Mouse (Mus musculus) lung, postnatal 0 days (tissue): ENCODE measurements at regions not wholly inside any gene's neighbourhood (a gene's known extent, or its start where the extent isn't known, plus 50 kb on each side); places are given as distances from the start of the nearest gene placed in this dataset.
A peak's percentile ranks its signal among the peaks of the same experiment; 100 is the strongest.

Experiments
- ATAC-seq: fragments of 200-750 bp; cut with Nextera tagmentation; 2 replicates; pipeline ENCODE4 v1.8.0; 2017; ENCODE audit warnings: moderate library complexity
- DNase-seq: peaks from one replicate; pipeline ENCODE4 v3.0.0-alpha.2; 2016; ENCODE audit warnings: low spot score
- H3K27ac ChIP-seq: fragments of 300-500 bp; sonication (generic); 2 replicates; pipeline ENCODE4 v1.5.1; 2014; ENCODE audit warnings: antibody characterized with exemption, mild to moderate bottlenecking, low read length, mixed read lengths
- H3K27me3 ChIP-seq: fragments of 300-500 bp; sonication (generic); replicated peaks from 2 replicates; pipeline ENCODE4 v1.6.1; 2014; ENCODE audit warnings: low read length, mixed read lengths; ENCODE audit not compliant: insufficient read depth
- H3K36me3 ChIP-seq: fragments of 300-500 bp; sonication (generic); 2 replicates; pipeline ENCODE4 v1.6.1; 2014; ENCODE audit warnings: low read length, mixed read lengths; ENCODE audit not compliant: insufficient read depth
- H3K4me1 ChIP-seq: fragments of 300-500 bp; sonication (generic); 2 replicates; pipeline ENCODE4 v1.6.1; 2014; ENCODE audit warnings: antibody characterized with exemption, low read depth, low read length, mixed read lengths; ENCODE audit not compliant: insufficient read depth
- H3K4me2 ChIP-seq: fragments of 300-500 bp; sonication (generic); replicated peaks from 2 replicates; pipeline ENCODE4 v1.6.1; 2014; ENCODE audit warnings: low read depth, mild to moderate bottlenecking, low read length, moderate library complexity, mixed read lengths
- H3K4me3 ChIP-seq: fragments of 300-500 bp; sonication (generic); 2 replicates; pipeline ENCODE4 v1.5.1; 2014; ENCODE audit warnings: low read depth, low read length
- H3K9ac ChIP-seq: fragments of 300-500 bp; sonication (generic); replicated peaks from 2 replicates; pipeline ENCODE4 v1.6.1; 2014; ENCODE audit warnings: low read depth, mild to moderate bottlenecking
- H3K9me3 ChIP-seq: fragments of 300-500 bp; sonication (generic); 2 replicates; pipeline ENCODE4 v1.6.1; 2016; ENCODE audit warnings: low read length, mixed read lengths
- CTCF ChIP-seq: IDR thresholded peaks from 2 replicates; pipeline ENCODE4 v1.5.1; 2016; ENCODE audit warnings: antibody characterized with exemption, mild to moderate bottlenecking
- EP300 ChIP-seq: IDR thresholded peaks from 2 replicates; pipeline ENCODE4 v1.6.1; 2016; ENCODE audit warnings: antibody characterized with exemption, mild to moderate bottlenecking, control low read depth
- WGBS: fragments of 180-500 bp; shearing (Covaris S2); extraction: QIAGEN DNeasy Blood & Tissue Kit; methylation state at CpG from one replicate; pipeline ENCODE4 v1.1.7; 2014; 5-methylcytosine and 5-hydroxymethylcytosine counted together

DNA sequence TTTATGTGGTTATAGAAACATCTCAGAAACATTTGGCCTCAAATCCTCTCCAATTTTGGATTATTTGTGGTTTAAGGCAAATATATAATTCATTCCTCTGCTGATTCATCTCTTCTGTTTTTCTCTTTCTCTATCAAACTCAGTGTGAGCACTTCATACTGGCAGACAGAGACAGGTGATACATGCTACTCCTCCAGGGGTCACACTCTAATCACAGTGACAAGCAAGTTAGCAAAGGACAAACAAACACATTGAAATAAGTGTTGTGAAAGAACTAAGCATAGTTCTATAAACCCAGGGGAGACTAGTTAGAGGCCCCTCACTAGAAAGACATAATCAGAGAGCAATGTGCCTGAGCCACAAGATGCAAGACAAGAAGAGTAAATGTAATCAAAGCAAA is 101.3 kb upstream of the Klf6 start:
- no peaks in the 10 kb centered on the region for H3K36me3 ChIP-seq
- no peak overlapping the region for H3K4me2 ChIP-seq
- no peak for DNase-seq
- H3K27ac ChIP-seq = no peak overlapping the region
- H3K27me3 ChIP-seq = no peaks in the 10 kb centered on the region
- TF ChIP-seq CTCF = no peak
- no peak for TF ChIP-seq EP300
- no peak overlapping the region for H3K4me3 ChIP-seq
- H3K9ac ChIP-seq = no peak overlapping the region
- no peaks in the 10 kb centered on the region for H3K4me1 ChIP-seq
- ATAC-seq = no peak
- H3K9me3 ChIP-seq = no peaks in the 10 kb centered on the region

DNA sequence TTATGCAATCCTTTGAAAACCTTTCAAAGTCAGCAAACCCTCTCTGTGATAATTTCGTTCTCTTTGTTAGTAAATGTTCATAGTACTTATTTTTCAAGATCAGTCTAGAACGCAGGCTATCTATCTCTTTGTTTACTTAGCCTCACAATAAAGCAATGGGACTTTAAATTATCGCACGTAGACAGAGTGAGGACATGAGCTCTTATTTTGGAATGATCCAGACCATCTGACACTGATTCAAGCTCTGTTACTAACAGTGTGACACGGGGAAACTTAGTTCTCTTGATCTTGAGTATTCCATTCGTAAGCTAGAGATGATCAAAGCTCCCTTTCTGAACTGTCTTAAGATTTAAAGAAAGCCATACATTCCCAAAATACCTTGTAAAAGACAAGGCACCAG is 94.9 kb upstream of the Klf6 start:
- DNase-seq (no peak), ATAC-seq (no peak)
- no peaks in the 10 kb centered on the region for H3K36me3 ChIP-seq
- H3K4me1 ChIP-seq = peaks cover 9% of the 10 kb centered on the region; the same call in 1 of the 2 replicates
- 51% methylated on average over 6 of the region's 6 CpGs for WGBS
- H3K4me3 ChIP-seq = no peak overlapping the region
- 0 out of 2 replicates have a peak overlapping the region, but pooled peaks have one; percentile 14 for H3K27ac ChIP-seq
- H3K27me3 ChIP-seq = no peaks in the 10 kb centered on the region
- no peak for TF ChIP-seq CTCF
- TF ChIP-seq EP300 = no peak
- H3K9ac ChIP-seq = no peak overlapping the region
- H3K9me3 ChIP-seq = no peaks in the 10 kb centered on the region
- H3K4me2 ChIP-seq = no peak overlapping the region

DNA sequence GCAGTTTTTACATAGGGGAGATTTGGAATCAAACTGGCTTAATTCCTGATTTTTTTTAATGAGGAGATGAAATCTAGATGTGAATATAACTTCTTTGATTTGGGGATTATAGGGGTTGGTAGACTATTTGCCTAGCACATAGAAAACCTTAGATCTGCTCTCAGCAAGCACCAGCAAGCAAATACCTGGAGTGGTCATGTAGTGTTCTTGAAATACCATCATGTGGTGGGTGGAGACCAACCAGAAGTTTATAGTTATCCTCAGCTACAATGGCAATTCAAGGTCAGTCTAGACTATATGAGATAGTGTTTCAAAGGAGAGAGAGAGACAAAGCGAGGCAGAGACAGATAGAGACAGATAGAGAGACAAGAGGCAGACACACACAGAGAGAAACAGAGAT is 94.1 kb upstream of the Klf6 start:
- DNase-seq (peak; percentile 44), ATAC-seq (peak; percentile 63)
- Histone ChIP-seq H3K27ac (0 out of 2 replicates have a peak overlapping the region, but pooled peaks have one; percentile 14), H3K36me3 (no peaks in the 10 kb centered on the region), H3K4me1 (peaks cover 9% of the 10 kb centered on the region; the same call in 1 of the 2 replicates), H3K4me2 (no peak overlapping the region), H3K9ac (no peak overlapping the region), H3K27me3 (no peaks in the 10 kb centered on the region), H3K9me3 (no peaks in the 10 kb centered on the region), H3K4me3 (no peak overlapping the region)
- TF ChIP-seq EP300 (peak; percentile 80), CTCF (no peak)
- 69% methylated on average over 1 of the region's 1 CpGs for WGBS

DNA sequence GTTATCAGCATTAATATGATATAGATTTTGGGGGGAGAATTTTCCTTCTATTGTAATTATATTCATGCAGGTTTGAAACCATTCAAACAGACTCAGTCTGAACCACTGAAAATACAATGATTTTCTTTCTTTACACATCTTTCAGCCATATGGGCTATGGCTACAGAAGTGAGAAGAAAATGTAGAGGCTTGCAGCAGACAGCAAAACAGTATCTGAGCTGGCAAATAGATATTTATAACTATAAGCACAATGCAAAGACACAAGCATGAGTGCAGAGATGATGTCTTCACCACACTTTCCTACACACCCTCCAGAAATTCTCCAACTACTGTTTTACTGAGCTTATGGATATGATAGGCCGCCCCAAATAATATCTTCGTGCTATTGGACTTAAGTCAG is 92.6 kb upstream of the Klf6 start:
- ATAC-seq (no peak), DNase-seq (no peak)
- no peaks in the 10 kb centered on the region for H3K36me3 ChIP-seq
- peak overlapping the region; percentile 69 for H3K27ac ChIP-seq
- no peak overlapping the region for H3K4me3 ChIP-seq
- H3K27me3 ChIP-seq = no peaks in the 10 kb centered on the region
- 86% methylated on average over 2 of the region's 2 CpGs for WGBS
- peaks cover 9% of the 10 kb centered on the region; the same call in 1 of the 2 replicates for H3K4me1 ChIP-seq
- TF ChIP-seq EP300 (no peak), CTCF (no peak)
- H3K4me2 ChIP-seq = no peak overlapping the region
- no peaks in the 10 kb centered on the region for H3K9me3 ChIP-seq
- H3K9ac ChIP-seq = no peak overlapping the region

DNA sequence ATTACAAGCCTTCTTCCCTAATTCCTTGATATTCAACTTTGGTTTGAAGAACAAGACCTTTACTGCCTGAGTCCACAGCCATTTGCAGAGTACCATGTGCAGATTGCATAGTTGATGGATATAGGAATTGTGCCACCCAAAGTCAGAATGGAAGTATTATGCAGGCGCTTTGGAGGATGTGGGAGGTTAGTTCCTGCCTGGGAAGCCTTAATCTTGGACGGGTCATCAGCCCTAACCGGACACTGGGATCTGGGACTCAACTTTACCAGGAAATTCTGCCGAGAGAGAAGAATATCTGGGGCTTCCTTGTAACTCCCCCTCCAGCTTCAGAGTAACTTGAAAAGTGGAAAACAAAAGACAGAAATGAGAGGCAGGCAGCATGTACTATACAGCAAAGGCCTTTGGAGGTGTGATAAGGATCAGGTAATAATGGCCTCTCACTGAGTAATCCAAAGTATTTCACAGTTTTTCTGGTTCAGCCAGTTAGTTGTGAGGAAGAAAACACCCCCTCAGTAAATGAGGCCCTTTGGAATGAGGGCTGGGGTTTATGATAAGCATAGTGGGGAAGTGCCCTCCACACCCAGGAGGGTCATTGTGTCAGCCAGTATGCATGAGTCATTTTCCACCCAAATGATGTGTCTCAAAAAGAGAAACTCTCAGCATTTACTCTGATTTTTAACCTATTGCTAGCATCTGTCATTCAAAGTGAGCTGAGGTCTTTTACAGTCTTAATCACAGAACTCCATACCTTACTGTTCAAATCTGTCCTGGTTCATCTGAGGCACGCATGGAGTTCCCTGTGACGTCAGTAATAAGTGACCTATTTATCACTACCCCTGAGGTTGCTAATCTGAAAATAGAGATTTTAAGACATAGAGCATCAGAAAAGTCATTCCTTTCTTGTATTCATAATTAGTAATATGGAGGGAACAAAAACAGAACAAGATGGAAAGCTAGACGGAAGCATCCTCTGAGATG is 91.7 kb upstream of the Klf6 start:
- Histone ChIP-seq H3K27me3 (no peaks in the 10 kb centered on the region), H3K9me3 (no peaks in the 10 kb centered on the region), H3K36me3 (no peaks in the 10 kb centered on the region), H3K9ac (no peak overlapping the region), H3K4me3 (no peak overlapping the region), H3K27ac (peak overlapping the region; percentile 69), H3K4me2 (no peak overlapping the region), H3K4me1 (peaks cover 9% of the 10 kb centered on the region; the same call in 1 of the 2 replicates)
- 55% methylated on average over 7 of the region's 7 CpGs for WGBS
- TF ChIP-seq EP300 = peak; percentile 99
- no peak for TF ChIP-seq CTCF
- DNase-seq (peak; percentile 84), ATAC-seq (peak; percentile 96)

DNA sequence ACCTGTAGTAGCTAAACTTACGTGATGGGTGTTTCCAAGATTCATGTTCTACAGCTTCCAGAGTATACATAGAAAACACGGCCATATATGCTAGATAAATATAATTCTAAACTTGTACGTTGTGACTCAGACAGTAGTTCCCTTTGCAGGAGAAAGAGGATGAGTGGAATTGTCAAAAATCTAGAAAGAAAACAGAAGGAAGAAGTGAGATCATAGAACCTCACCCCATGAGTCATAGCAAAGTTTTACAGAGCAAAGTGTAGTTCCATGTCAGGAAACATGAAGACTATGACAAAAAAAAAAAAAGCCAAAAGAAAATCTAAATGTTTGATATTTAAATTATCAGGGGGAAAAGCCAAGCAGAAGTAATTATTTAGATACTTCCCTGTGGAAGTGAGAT is 87.5 kb upstream of the Klf6 start:
- Histone ChIP-seq H3K4me2 (no peak overlapping the region), H3K4me1 (peaks cover 5% of the 10 kb centered on the region; the same call in 1 of the 2 replicates), H3K9ac (no peak overlapping the region), H3K4me3 (no peak overlapping the region), H3K27ac (no peak overlapping the region), H3K36me3 (no peaks in the 10 kb centered on the region), H3K9me3 (no peaks in the 10 kb centered on the region), H3K27me3 (no peaks in the 10 kb centered on the region)
- 85% methylated on average over 3 of the region's 3 CpGs for WGBS
- ATAC-seq (no peak), DNase-seq (no peak)
- no peak for TF ChIP-seq EP300
- no peak for TF ChIP-seq CTCF
